In the genomic region with DNA sequence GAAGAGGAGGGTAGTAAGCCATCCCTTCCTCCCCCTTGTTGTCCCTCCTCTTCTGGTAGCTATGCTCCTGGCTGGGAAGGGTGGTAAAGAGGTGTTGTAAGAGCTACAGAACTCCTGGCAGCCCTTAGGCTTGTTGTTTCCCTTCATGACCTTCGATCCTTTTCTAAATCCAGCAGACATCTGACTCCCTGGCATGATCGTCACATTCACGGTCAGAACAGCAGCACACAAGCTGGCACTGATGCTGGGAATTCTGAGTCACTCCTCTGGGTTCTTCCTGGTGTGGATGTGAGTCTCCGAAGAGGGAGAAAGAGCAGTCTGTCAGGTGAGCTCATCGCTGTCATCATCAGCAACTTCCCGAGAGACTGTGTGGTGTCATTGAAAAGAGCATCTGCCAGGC, we compare ENCODE assay signal across 12 mouse cellular contexts. TPM values are rescaled to one million over a fixed set of nuclear protein-coding genes. Genes with fewer than 3 reads are reported as not detected.
A peak's percentile ranks its signal among the peaks of the same experiment; 100 is the strongest.
DNase-seq lines count a peak whose midpoint lies in the region; TF ChIP-seq lines count a peak whose summit lies in the region.
"Had no signal": no experiment of that assay in that cellular context is flagged by ENCODE, and none has a peak within 500 bp of the region (broad histone marks: within the 10 kb centered on the region; RNA-seq: fewer than 3 reads in every experiment).

No protein-coding gene starts in this region.

- no peaks in the 10 kb centered on the region for H3K27me3 ChIP-seq in heart, adult 2 months (ENCODE audit: control insufficient read depth, insufficient read depth, low read length)
- H3K27me3 ChIP-seq in heart, embryonic 10.5 days (ENCODE audit: insufficient read depth, poor library complexity, severe bottlenecking) = no peaks in the 10 kb centered on the region
- H3K27me3 ChIP-seq in CH12.LX (replicated peaks) = no peaks in the 10 kb centered on the region

- no peaks in the 10 kb centered on the region; the same call in 1 of the 2 replicates for H3K4me1 ChIP-seq in heart, adult 2 months (ENCODE audit: control insufficient read depth, insufficient read depth, low read length)
- no peaks in the 10 kb centered on the region for H3K4me1 ChIP-seq in heart, embryonic 10.5 days
- no peaks in the 10 kb centered on the region for H3K4me1 ChIP-seq in CH12.LX (ENCODE audit: control insufficient read depth in 1 of 2, insufficient read depth in 2 of 2)

- peak overlapping the region; percentile 62; the same call in 1 of the 2 replicates for H3K4me2 ChIP-seq in CH12.LX (ENCODE audit: insufficient read depth, low read depth, poor library complexity, severe bottlenecking)

- TF ChIP-seq CTCF in heart, adult 2 months (IDR thresholded peaks at IDR 0.05) = no peak
- no peak for TF ChIP-seq CTCF in CH12.LX (conservative IDR thresholded peaks at IDR 0.05 in 1 of 2, IDR thresholded peaks at IDR 0.05 in 1 of 2; ENCODE audit: low read depth in 2 of 2, low read length in 2 of 2)

- no peaks in the 10 kb centered on the region for H3K9me3 ChIP-seq in heart, embryonic 10.5 days
- no peaks in the 10 kb centered on the region for H3K9me3 ChIP-seq in CH12.LX (replicated peaks; ENCODE audit: low read length)

- TF ChIP-seq EP300 in heart, adult 2 months (IDR thresholded peaks at IDR 0.05; ENCODE audit: insufficient read depth, low read depth, low read length) = peak; percentile 95
- TF ChIP-seq EP300 in CH12.LX (IDR thresholded peaks at IDR 0.05; ENCODE audit: low read length) = no peak

- TF ChIP-seq RAD21 in CH12.LX (IDR thresholded peaks at IDR 0.05; ENCODE audit: low read depth, low read length) = no peak

- no peaks in the 10 kb centered on the region for H3K36me3 ChIP-seq in heart, adult 2 months (ENCODE audit: control insufficient read depth, insufficient read depth, low read length)
- H3K36me3 ChIP-seq in heart, embryonic 10.5 days = no peaks in the 10 kb centered on the region
- no peaks in the 10 kb centered on the region for H3K36me3 ChIP-seq in CH12.LX (replicated peaks in 1 of 2; ENCODE audit: control insufficient read depth in 1 of 2, insufficient read depth in 1 of 2, low read length in 1 of 2)

- peak overlapping the region; percentile 30 for H3K4me3 ChIP-seq in heart, adult 2 months
- no peak overlapping the region for H3K4me3 ChIP-seq in heart, embryonic 10.5 days
- no peak overlapping the region for H3K4me3 ChIP-seq in CH12.LX (replicated peaks in 1 of 3; ENCODE audit: low read depth in 2 of 3, low read length in 2 of 3, poor library complexity in 1 of 3)

- 27% methylated on average over 6 of the region's 6 CpGs for WGBS in heart, adult 2 months
- 79% methylated on average over 6 of the region's 6 CpGs for WGBS in heart, embryonic 10.5 days

- in situ Hi-C loops in CH12.LX (cut with MboI; ENCODE audit: low pct_ligation_motif_present, low pct_unique_long_range_greater_than_20kb, low sequenced_read_pairs) = no loop called here

- H3K9ac ChIP-seq in heart, adult 2 months (ENCODE audit: low read depth, low read length) = no peak overlapping the region; the same call in 1 of the 2 replicates
- H3K9ac ChIP-seq in CH12.LX (ENCODE audit: insufficient read depth, low read depth) = no peak overlapping the region; the same call in 1 of the 2 replicates

- no peaks in the 10 kb centered on the region for H3K79me2 ChIP-seq in heart, adult 2 months (replicated peaks; ENCODE audit: control insufficient read depth, insufficient read depth, low read length)
- H3K79me2 ChIP-seq in CH12.LX (replicated peaks; ENCODE audit: control insufficient read depth, extremely low read depth, insufficient read depth, poor library complexity, severe bottlenecking) = no peaks in the 10 kb centered on the region

- dilution Hi-C loops in CH12.LX (cut with MboI; ENCODE audit: extremely low pct_ligation_motif_present, extremely low pct_unique_long_range_greater_than_20kb, low sequenced_read_pairs) = no loop called here

- peak; percentile 54; the same call in 1 of the 2 replicates for TF ChIP-seq POLR2A in heart, adult 2 months (IDR thresholded peaks at IDR 0.05; ENCODE audit: insufficient read depth, low read depth, low read length)
- TF ChIP-seq POLR2A in CH12.LX (IDR thresholded peaks at IDR 0.05; ENCODE audit: low read depth, low read length) = no peak

- intact Hi-C loops in heart, adult 2 months (cut with DNase I) = loop anchor here (1.0 to 10.0 kb wide), 2 partner anchors 69 to 126 kb away; no protein-coding TSS in a partner anchor

- peak overlapping the region; percentile 91 for H3K27ac ChIP-seq in heart, adult 2 months
- no peak overlapping the region for H3K27ac ChIP-seq in heart, embryonic 10.5 days
- H3K27ac ChIP-seq in CH12.LX (ENCODE audit: insufficient read depth, low read depth) = no peak overlapping the region

- peak; percentile 63 to 85 for DNase-seq in heart, adult 2 months
- DNase-seq in heart, embryonic 10.5 days (ENCODE audit: low spot score) = no peak
- no peak for DNase-seq in CH12.LX (ENCODE audit: extremely low read depth)
- peak; percentile 87 for DNase-seq in gastrocnemius, adult 18-20 months (ENCODE audit: low spot score)
- DNase-seq in kidney, adult 8-10 months = peak; percentile 59 to 74
- DNase-seq in spleen, postnatal 36 days (ENCODE audit: low spot score in 2 of 2) = no peak
- no peak for DNase-seq in layer of hippocampus, postnatal 14 days (ENCODE audit: low spot score in 2 of 2)
- no peak for DNase-seq in cerebellum, adult 9-11 months

TF ChIP-seq in CH12.LX, 34 proteins besides CTCF, POLR2A, EP300 and RAD21:
- no peak for TF ChIP-seq ELF1 (IDR thresholded peaks at IDR 0.05; ENCODE audit: low read depth, low read length)
- TF ChIP-seq ZMIZ1 (IDR thresholded peaks at IDR 0.05; ENCODE audit: low read depth, low read length) = no peak
- TF ChIP-seq MAZ (IDR thresholded peaks at IDR 0.05; ENCODE audit: low read depth, low read length) = no peak
- TF ChIP-seq ZNF384 (IDR thresholded peaks at IDR 0.05; ENCODE audit: low read depth, low read length) = no peak
- TF ChIP-seq ZC3H11A (IDR thresholded peaks at IDR 0.05; ENCODE audit: low read depth, low read length) = no peak
- no peak for TF ChIP-seq RCOR1 (conservative IDR thresholded peaks at IDR 0.05; ENCODE audit: low read depth, low read length)
- TF ChIP-seq IRF4 (IDR thresholded peaks at IDR 0.05; ENCODE audit: low read depth, low read length) = no peak
- no peak for TF ChIP-seq PAX5 (IDR thresholded peaks at IDR 0.05; ENCODE audit: low read length)
- no peak for TF ChIP-seq HCFC1 (IDR thresholded peaks at IDR 0.05; ENCODE audit: low read depth, low read length)

RNA-seq across cellular contexts. Expression of gene AC153137.1, which starts 41.5 kb away (rescaled TPM):
- not detected for total RNA-seq in heart, adult 2 months (2021)
- polyA plus RNA-seq in heart, adult 2 months (2012; rRNA removed) = not detected in 2 replicates
- not detected in 2 replicates for polyA plus RNA-seq in heart, embryonic 10.5 days (2016; fragmentation: Nextera tagmentation; extraction: Ambion mirVana)
- not detected in 2 replicates for total RNA-seq in CH12.LX (2012; rRNA removed)
- not detected in 2 replicates for total RNA-seq in CH12.LX (2014; rRNA removed)
- not detected in 2 replicates for polyA plus RNA-seq in CH12.LX (2012; ENCODE audit: insufficient read length, low read depth)
- total RNA-seq in gastrocnemius, adult 18-20 months (2021) = not detected
- not detected for total RNA-seq in layer of hippocampus, postnatal 14 days (2021)
- total RNA-seq: gastrocnemius, postnatal 4 days; left cerebral cortex, adult 18-20 months had no signal
- polyA plus RNA-seq: activated CD4-positive, CD25-positive, alpha-beta regulatory T cell, adult 4 months; embryonic facial prominence, embryonic 11.5 days had no signal

Comparison
In these comparisons a context has a peak if more than half of its experiments do, and no peak if none do; other contexts are left out.
1. DNase-seq: peak in heart, adult 2 months (2 of 2), gastrocnemius, adult 18-20 months (single experiment) and kidney, adult 8-10 months (2 of 2); none in heart, embryonic 10.5 days (single experiment), CH12.LX (single experiment), spleen, postnatal 36 days (0 of 2), layer of hippocampus, postnatal 14 days (0 of 2) and cerebellum, adult 9-11 months (single experiment).